Mouse (Mus musculus): Measurements from ENCODE around the gene Zfp366. TPM values are rescaled to one million over a fixed set of nuclear protein-coding genes. Genes with fewer than 3 reads are reported as not detected.

Zfp366 gene
- polyA plus RNA-seq, 1 experiment = 2.8 TPM

- 52% methylated on average over 3 of the region's 3 CpGs for WGBS
- TF ChIP-seq POLR2A (IDR thresholded peaks at IDR 0.05; ENCODE audit: borderline replicate concordance, insufficient read depth, low read length) (no peak), CTCF (IDR thresholded peaks at IDR 0.05; ENCODE audit: borderline replicate concordance, insufficient read depth, low read depth, low read length) (no peak)
- no peak overlapping the region for H3K27ac ChIP-seq (ENCODE audit: insufficient read depth, low read length)
Observed at GRCm38 (mm10) chr13:99230495-99230868, 45.9 kb downstream of the Zfp366 start.

GRCm38 (mm10) chr13:99233333-99233732 lies 48.7 kb downstream of the Zfp366 start:
- Histone ChIP-seq H3K27me3 (ENCODE audit: control insufficient read depth, insufficient read depth, low read length) (no peaks in the 10 kb centered on the region), H3K4me3 (replicated peaks; ENCODE audit: insufficient read depth, low read depth, low read length) (no peak overlapping the region), H3K27ac (ENCODE audit: insufficient read depth, low read length) (no peak overlapping the region), H3K4me1 (ENCODE audit: control insufficient read depth, insufficient read depth, low read length) (no peaks in the 10 kb centered on the region)
- no peak for TF ChIP-seq CTCF (IDR thresholded peaks at IDR 0.05; ENCODE audit: borderline replicate concordance, insufficient read depth, low read depth, low read length)
- no peak for TF ChIP-seq POLR2A (IDR thresholded peaks at IDR 0.05; ENCODE audit: borderline replicate concordance, insufficient read depth, low read length)
- WGBS = 64% methylated on average over 3 of the region's 3 CpGs
- DNase-seq = no peak

More at GRCm38 (mm10) chr13:99230495-99230868, 45.9 kb downstream of the Zfp366 start:
- no peaks in the 10 kb centered on the region for H3K27me3 ChIP-seq (ENCODE audit: control insufficient read depth, insufficient read depth, low read length)
- H3K4me3 ChIP-seq (replicated peaks; ENCODE audit: insufficient read depth, low read depth, low read length) = no peak overlapping the region
- no peak for DNase-seq
- no peaks in the 10 kb centered on the region for H3K4me1 ChIP-seq (ENCODE audit: control insufficient read depth, insufficient read depth, low read length)

GRCm38 (mm10) chr13:99233956-99234355 lies 49.3 kb downstream of the Zfp366 start:
- H3K4me1 ChIP-seq (ENCODE audit: control insufficient read depth, insufficient read depth, low read length) = no peaks in the 10 kb centered on the region
- DNase-seq = no peak
- TF ChIP-seq POLR2A (IDR thresholded peaks at IDR 0.05; ENCODE audit: borderline replicate concordance, insufficient read depth, low read length) (no peak), CTCF (IDR thresholded peaks at IDR 0.05; ENCODE audit: borderline replicate concordance, insufficient read depth, low read depth, low read length) (no peak)
- H3K27me3 ChIP-seq (ENCODE audit: control insufficient read depth, insufficient read depth, low read length) = no peaks in the 10 kb centered on the region
- H3K27ac ChIP-seq (ENCODE audit: insufficient read depth, low read length) = no peak overlapping the region
- 87% methylated on average over 10 of the region's 10 CpGs for WGBS
- no peak overlapping the region for H3K4me3 ChIP-seq (replicated peaks; ENCODE audit: insufficient read depth, low read depth, low read length)

- TF ChIP-seq POLR2A (IDR thresholded peaks at IDR 0.05; ENCODE audit: borderline replicate concordance, insufficient read depth, low read length) (no peak), CTCF (IDR thresholded peaks at IDR 0.05; ENCODE audit: borderline replicate concordance, insufficient read depth, low read depth, low read length) (no peak)
- no peak for DNase-seq
- Histone ChIP-seq H3K27me3 (ENCODE audit: control insufficient read depth, insufficient read depth, low read length) (no peaks in the 10 kb centered on the region), H3K27ac (ENCODE audit: insufficient read depth, low read length) (no peak overlapping the region), H3K4me1 (ENCODE audit: control insufficient read depth, insufficient read depth, low read length) (no peaks in the 10 kb centered on the region), H3K4me3 (replicated peaks; ENCODE audit: insufficient read depth, low read depth, low read length) (no peak overlapping the region)
- WGBS = 93% methylated on average over 20 of the region's 20 CpGs
Observed at GRCm38 (mm10) chr13:99235428-99236210, 51.0 kb downstream of the Zfp366 start.

GRCm38 (mm10) chr13:99236222-99236621 lies 51.6 kb downstream of the Zfp366 start:
- TF ChIP-seq POLR2A (IDR thresholded peaks at IDR 0.05; ENCODE audit: borderline replicate concordance, insufficient read depth, low read length) = no peak
- no peak for TF ChIP-seq CTCF (IDR thresholded peaks at IDR 0.05; ENCODE audit: borderline replicate concordance, insufficient read depth, low read depth, low read length)
- H3K27ac ChIP-seq (ENCODE audit: insufficient read depth, low read length) = no peak overlapping the region
- H3K4me1 ChIP-seq (ENCODE audit: control insufficient read depth, insufficient read depth, low read length) = no peaks in the 10 kb centered on the region
- no peak overlapping the region for H3K4me3 ChIP-seq (replicated peaks; ENCODE audit: insufficient read depth, low read depth, low read length)
- WGBS = 88% methylated on average over 2 of the region's 2 CpGs
- H3K27me3 ChIP-seq (ENCODE audit: control insufficient read depth, insufficient read depth, low read length) = no peaks in the 10 kb centered on the region
- no peak for DNase-seq

GRCm38 (mm10) chr13:99237122-99237521 lies 52.5 kb downstream of the Zfp366 start:
- DNase-seq = no peak
- TF ChIP-seq CTCF (IDR thresholded peaks at IDR 0.05; ENCODE audit: borderline replicate concordance, insufficient read depth, low read depth, low read length) (no peak), POLR2A (IDR thresholded peaks at IDR 0.05; ENCODE audit: borderline replicate concordance, insufficient read depth, low read length) (no peak)
- 93% methylated on average over 5 of the region's 5 CpGs for WGBS
- Histone ChIP-seq H3K27ac (ENCODE audit: insufficient read depth, low read length) (no peak overlapping the region; the same call in 1 of the 2 replicates), H3K4me3 (replicated peaks; ENCODE audit: insufficient read depth, low read depth, low read length) (no peak overlapping the region), H3K27me3 (ENCODE audit: control insufficient read depth, insufficient read depth, low read length) (no peaks in the 10 kb centered on the region), H3K4me1 (ENCODE audit: control insufficient read depth, insufficient read depth, low read length) (no peaks in the 10 kb centered on the region)

GRCm38 (mm10) chr13:99237841-99238216 lies 53.2 kb downstream of the Zfp366 start:
- 71% methylated on average over 1 of the region's 1 CpGs for WGBS
- no peak for DNase-seq
- TF ChIP-seq POLR2A (IDR thresholded peaks at IDR 0.05; ENCODE audit: borderline replicate concordance, insufficient read depth, low read length) = no peak
- no peak for TF ChIP-seq CTCF (IDR thresholded peaks at IDR 0.05; ENCODE audit: borderline replicate concordance, insufficient read depth, low read depth, low read length)
- H3K4me1 ChIP-seq (ENCODE audit: control insufficient read depth, insufficient read depth, low read length) = no peaks in the 10 kb centered on the region
- H3K27me3 ChIP-seq (ENCODE audit: control insufficient read depth, insufficient read depth, low read length) = no peaks in the 10 kb centered on the region
- no peak overlapping the region for H3K4me3 ChIP-seq (replicated peaks; ENCODE audit: insufficient read depth, low read depth, low read length)
- no peak overlapping the region for H3K27ac ChIP-seq (ENCODE audit: insufficient read depth, low read length)

Measured in cerebellum, adult 2 months (tissue).